Comparison of ENCODE assay signal across 24 mouse cellular contexts in the genomic region with DNA sequence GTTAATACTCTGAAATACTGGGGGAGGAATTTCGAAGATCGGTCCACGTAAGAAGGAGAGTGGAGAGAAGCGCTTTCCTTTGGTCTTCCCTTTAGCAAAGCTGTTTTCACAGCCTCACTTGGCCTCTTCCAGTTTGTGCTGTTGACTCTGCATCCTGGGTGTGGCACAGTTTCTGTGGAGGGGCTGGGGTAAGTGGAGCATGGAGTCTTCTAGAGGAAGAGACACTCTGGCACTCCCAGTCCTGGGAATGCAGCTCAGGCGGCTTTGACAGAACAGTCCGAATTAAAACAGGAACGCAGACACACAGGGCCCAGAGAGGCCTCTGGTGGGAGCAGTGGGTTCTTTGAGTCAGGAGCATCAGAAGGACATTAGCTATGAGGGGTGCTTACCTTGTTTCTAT.
DNase-seq lines count a peak whose midpoint lies in the region; ATAC-seq lines count a peak whose summit lies in the region.
"Had no signal": no experiment of that assay in that cellular context is flagged by ENCODE, and none has a peak within 500 bp of the region (broad histone marks: within the 10 kb centered on the region; RNA-seq: fewer than 3 reads in every experiment).

No protein-coding gene starts in this region.

- H3K27ac ChIP-seq in kidney, embryonic 14.5 days (ENCODE audit: low read depth, low read length): no peak overlapping the region
- H3K27ac ChIP-seq: forebrain, embryonic 15.5 days; heart, adult 2 months; heart, embryonic 10.5 days; heart, embryonic 13.5 days; hindbrain, embryonic 14.5 days; hindbrain, postnatal 0 days had no signal

- H3K27me3 ChIP-seq in kidney, embryonic 14.5 days (ENCODE audit: control insufficient read depth, insufficient read depth, low read length): no peaks in the 10 kb centered on the region
- H3K27me3 ChIP-seq: forebrain, embryonic 15.5 days; heart, embryonic 13.5 days had no signal

- no peak overlapping the region for H3K4me2 ChIP-seq in kidney, embryonic 14.5 days (replicated peaks; ENCODE audit: low read depth, low read length)
- H3K4me2 ChIP-seq: forebrain, embryonic 15.5 days; heart, embryonic 13.5 days; hindbrain, embryonic 14.5 days had no signal

- no peak overlapping the region for H3K4me3 ChIP-seq in kidney, embryonic 14.5 days (ENCODE audit: low read length)
- H3K4me3 ChIP-seq: forebrain, embryonic 15.5 days; heart, adult 2 months; heart, embryonic 10.5 days; heart, embryonic 13.5 days had no signal

- peaks cover 7% of the 10 kb centered on the region; the same call in 1 of the 2 replicates for H3K4me1 ChIP-seq in kidney, embryonic 14.5 days (ENCODE audit: control insufficient read depth, insufficient read depth, low read length)
- H3K4me1 ChIP-seq: forebrain, embryonic 15.5 days; heart, embryonic 10.5 days; heart, embryonic 13.5 days had no signal

- no peak for DNase-seq in kidney, adult 9 months
- DNase-seq in kidney, postnatal 4 days: peak; percentile 31 to 48
- no peak for DNase-seq in kidney, postnatal 10 days
- peak; percentile 4 for DNase-seq in lung, postnatal 10 days
- no peak for DNase-seq in lung, postnatal 25 days (ENCODE audit: low spot score)
- peak; percentile 64 for DNase-seq in ZHBTc4 (ENCODE audit: low read depth, low spot score)
- DNase-seq in gastrocnemius, postnatal 4 days (ENCODE audit: low spot score in 2 of 2): no peak
- DNase-seq: adrenal gland, adult 2 months; adrenal gland, postnatal 14 days; cerebellum, adult 11 months; cerebellum, adult 2 months; cerebellum, adult 9-11 months; cerebellum, postnatal 25 days; gastrocnemius, postnatal 25 days; heart, adult 2 months; heart, postnatal 14 days; heart, postnatal 4 days had no signal

- no peak overlapping the region for H3K9ac ChIP-seq in kidney, embryonic 14.5 days (ENCODE audit: low read depth, low read length)
- H3K9ac ChIP-seq: forebrain, embryonic 15.5 days; heart, embryonic 13.5 days; hindbrain, embryonic 14.5 days had no signal

- 71% methylated on average over 7 of the region's 7 CpGs for WGBS in kidney, embryonic 14.5 days

- ATAC-seq in kidney, embryonic 14.5 days (ENCODE audit: low FRiP score, low TSS enrichment): 0 out of 2 replicates have a peak, but pooled peaks have one; percentile 52
- ATAC-seq: CD4-positive, CD25-positive, alpha-beta regulatory T cell, adult 4 months; forebrain, embryonic 15.5 days; hindbrain, postnatal 0 days had no signal

- H3K36me3 ChIP-seq in kidney, embryonic 14.5 days (ENCODE audit: control insufficient read depth, insufficient read depth, low read length): no peaks in the 10 kb centered on the region
- H3K36me3 ChIP-seq: forebrain, embryonic 15.5 days; heart, embryonic 10.5 days; heart, embryonic 13.5 days had no signal

- H3K9me3 ChIP-seq in kidney, embryonic 14.5 days (ENCODE audit: control insufficient read depth, low read length): no peaks in the 10 kb centered on the region
- H3K9me3 ChIP-seq: forebrain, embryonic 15.5 days; heart, embryonic 10.5 days; heart, embryonic 13.5 days had no signal

Comparison
In these comparisons a context has a peak if more than half of its experiments do, and no peak if none do; other contexts are left out.
1. DNase-seq: peak in kidney, postnatal 4 days (2 of 2), lung, postnatal 10 days (single experiment) and ZHBTc4 (single experiment); none in kidney, adult 9 months (single experiment), kidney, postnatal 10 days (single experiment), lung, postnatal 25 days (single experiment) and gastrocnemius, postnatal 4 days (0 of 2).